Mouse (Mus musculus) MEL (cell line): ENCODE results near the gene Zfp330. TPM values are rescaled to one million over a fixed set of nuclear protein-coding genes. Genes with fewer than 3 reads are reported as not detected.

Experiments
- DNase-seq: peaks from one replicate; pipeline ENCODE4 v3.0.0; 2011; ENCODE audit warnings: low read depth, low spot score
- H3K27ac ChIP-seq: 2 replicates; pipeline ENCODE4 v1.5.1; 2012; ENCODE audit warnings: low read depth, mild to moderate bottlenecking, control low read depth, low read length, moderate library complexity; ENCODE audit not compliant: control insufficient read depth
- H3K27me3 ChIP-seq, 2 experiments: fragments of 150-350 bp in 1 of 2; sonication (generic) in 1 of 2; 2 replicates each; pipeline ENCODE4 v1.6.1; 2012; ENCODE audit warnings: low read length in 2 of 2, mild to moderate bottlenecking in 2 of 2, improper control_type of control experiment in 1 of 2, moderate library complexity in 1 of 2; ENCODE audit not compliant: insufficient read depth in 2 of 2, control insufficient read depth in 1 of 2
- H3K36me3 ChIP-seq, 2 experiments: 2 replicates each; pipeline ENCODE4 v1.6.1; 2012 to 2014; ENCODE audit warnings: low read length in 2 of 2, improper control_type of control experiment in 1 of 2, inconsistent platforms in 1 of 2, mild to moderate bottlenecking in 1 of 2; ENCODE audit not compliant: insufficient read depth in 2 of 2, control insufficient read depth in 1 of 2
- H3K4me1 ChIP-seq, 2 experiments: fragments of 150-350 bp in 1 of 2; sonication (generic) in 1 of 2; 2 replicates each; pipeline ENCODE4 v1.6.1; 2012; ENCODE audit warnings: low read length in 2 of 2, improper control_type of control experiment in 1 of 2, mild to moderate bottlenecking in 1 of 2; ENCODE audit not compliant: insufficient read depth in 2 of 2, control insufficient read depth in 1 of 2
- H3K4me3 ChIP-seq, 2 experiments: fragments of 150-350 bp in 1 of 2; sonication (generic) in 1 of 2; 2 replicates each; pipeline ENCODE4 v1.5.1; 2012; ENCODE audit warnings: low read depth in 2 of 2, low read length in 2 of 2, mild to moderate bottlenecking in 2 of 2, moderate library complexity in 2 of 2, control low read depth in 1 of 2, improper control_type of control experiment in 1 of 2; ENCODE audit not compliant: control insufficient read depth in 1 of 2, insufficient read depth in 1 of 2
- H3K79me2 ChIP-seq: 2 replicates; pipeline ENCODE4 v1.6.1; 2012; ENCODE audit warnings: mild to moderate bottlenecking, low read length, moderate library complexity; ENCODE audit not compliant: control insufficient read depth, poor library complexity, insufficient read depth
- H3K9ac ChIP-seq: 2 replicates; pipeline ENCODE4 v1.6.1; 2012; ENCODE audit warnings: low read depth, mild to moderate bottlenecking, control low read depth, low read length, moderate library complexity; ENCODE audit not compliant: control insufficient read depth, poor library complexity, severe bottlenecking
- H3K9me3 ChIP-seq: fragments of 150-350 bp; sonication (generic); replicated peaks from 2 replicates; pipeline ENCODE4 v1.6.1; 2012; ENCODE audit warnings: mild to moderate bottlenecking, low read length, improper control_type of control experiment, moderate library complexity; ENCODE audit not compliant: insufficient read depth
- CHD1 ChIP-seq: IDR thresholded peaks from 2 replicates; pipeline ENCODE4 v1.6.1; 2012; ENCODE audit warnings: low read depth, mild to moderate bottlenecking, inconsistent platforms, low read length, improper control_type of control experiment
- CHD2 ChIP-seq: IDR thresholded peaks from 2 replicates; pipeline ENCODE4 v1.6.1; 2011; ENCODE audit warnings: low read length, improper control_type of control experiment
- CTCF ChIP-seq, 3 experiments: IDR thresholded peaks in 2 of 3; conservative IDR thresholded peaks in 1 of 3; 2 replicates each; pipeline ENCODE4 v1.5.1; 2011 to 2012; ENCODE audit warnings: low read length in 3 of 3, low read depth in 2 of 3, mild to moderate bottlenecking in 2 of 3, improper control_type of control experiment in 1 of 3, inconsistent platforms in 1 of 3, mixed read lengths in 1 of 3, moderate library complexity in 1 of 3; ENCODE audit not compliant: control insufficient read depth in 1 of 3, insufficient read depth in 1 of 3, poor library complexity in 1 of 3, severe bottlenecking in 1 of 3
- ELF1 ChIP-seq: IDR thresholded peaks from 2 replicates; pipeline ENCODE4 v1.6.1; 2014; ENCODE audit warnings: low read depth, mild to moderate bottlenecking, inconsistent platforms, low read length, improper control_type of control experiment, moderate library complexity
- ETS1 ChIP-seq: IDR thresholded peaks from 2 replicates; pipeline ENCODE4 v1.6.1; 2012; ENCODE audit warnings: low read depth, mild to moderate bottlenecking, inconsistent platforms, low read length, improper control_type of control experiment, moderate library complexity
- GABPA ChIP-seq: IDR thresholded peaks from 2 replicates; pipeline ENCODE4 v1.6.1; 2012; ENCODE audit warnings: low read depth, mild to moderate bottlenecking, inconsistent platforms, low read length, improper control_type of control experiment, moderate library complexity
- KAT2A ChIP-seq: conservative IDR thresholded peaks from 2 replicates; pipeline ENCODE4 v1.6.1; 2012; ENCODE audit warnings: low read depth, low read length, improper control_type of control experiment, inconsistent platforms
- MAFK ChIP-seq: IDR thresholded peaks from 2 replicates; pipeline ENCODE4 v1.6.1; 2011; ENCODE audit warnings: low read depth, mild to moderate bottlenecking, low read length, improper control_type of control experiment, borderline replicate concordance
- MAX ChIP-seq: IDR thresholded peaks from 2 replicates; pipeline ENCODE4 v1.6.1; 2011; ENCODE audit warnings: low read length, improper control_type of control experiment
- MAZ ChIP-seq: IDR thresholded peaks from 2 replicates; pipeline ENCODE4 v1.6.1; 2012; ENCODE audit warnings: low read depth, mild to moderate bottlenecking, inconsistent platforms, low read length, improper control_type of control experiment
- MXI1 ChIP-seq: IDR thresholded peaks from 2 replicates; pipeline ENCODE4 v1.6.1; 2011; ENCODE audit warnings: mild to moderate bottlenecking, low read depth, low read length, improper control_type of control experiment
- MYB ChIP-seq: IDR thresholded peaks from 2 replicates; pipeline ENCODE4 v1.6.1; 2011; ENCODE audit warnings: mild to moderate bottlenecking, low read depth, low read length, improper control_type of control experiment
- MYC ChIP-seq: IDR thresholded peaks from 2 replicates; pipeline ENCODE4 v1.6.1; 2011; ENCODE audit warnings: low read depth, mild to moderate bottlenecking, low read length, improper control_type of control experiment, moderate library complexity
- NELFE ChIP-seq: IDR thresholded peaks from 2 replicates; pipeline ENCODE4 v1.6.1; 2011; ENCODE audit warnings: low read depth, low read length, improper control_type of control experiment
- POLR2A ChIP-seq, 2 experiments: IDR thresholded peaks; 2 replicates each; pipeline ENCODE4 v1.6.1; 2011 to 2012; ENCODE audit warnings: low read length in 2 of 2, mild to moderate bottlenecking in 2 of 2, control low read depth in 1 of 2, improper control_type of control experiment in 1 of 2, low read depth in 1 of 2, moderate library complexity in 1 of 2; ENCODE audit not compliant: control insufficient read depth in 1 of 2, insufficient read depth in 1 of 2, poor library complexity in 1 of 2
- POLR2AphosphoS2 ChIP-seq: IDR thresholded peaks from 2 replicates; pipeline ENCODE4 v1.6.1; 2011; ENCODE audit warnings: low read length, improper control_type of control experiment
- RAD21 ChIP-seq: IDR thresholded peaks from 2 replicates; pipeline ENCODE4 v1.6.1; 2011; ENCODE audit warnings: mild to moderate bottlenecking, low read depth, low read length, improper control_type of control experiment
- RCOR1 ChIP-seq: IDR thresholded peaks from 2 replicates; pipeline ENCODE4 v1.6.1; 2012; ENCODE audit warnings: low read depth, mild to moderate bottlenecking, inconsistent platforms, low read length, improper control_type of control experiment
- SMC3 ChIP-seq: IDR thresholded peaks from 2 replicates; pipeline ENCODE4 v1.6.1; 2011; ENCODE audit warnings: low read depth, low read length, improper control_type of control experiment
- TAL1 ChIP-seq: IDR thresholded peaks from 2 replicates; pipeline ENCODE4 v1.6.1; 2012; ENCODE audit warnings: mild to moderate bottlenecking, inconsistent platforms, low read length, moderate library complexity, mixed read lengths
- TCF12 ChIP-seq: IDR thresholded peaks from 2 replicates; pipeline ENCODE4 v1.6.1; 2014; ENCODE audit warnings: low read depth, mild to moderate bottlenecking, inconsistent platforms, low read length, improper control_type of control experiment, moderate library complexity
- UBTF ChIP-seq: IDR thresholded peaks from 2 replicates; pipeline ENCODE4 v1.6.1; 2012; ENCODE audit warnings: low read depth, mild to moderate bottlenecking, inconsistent platforms, low read length, improper control_type of control experiment, moderate library complexity, borderline replicate concordance; ENCODE audit not compliant: insufficient read depth
- USF2 ChIP-seq, 2 experiments: IDR thresholded peaks; 2 replicates each; pipeline ENCODE4 v1.6.1; 2011 to 2012; ENCODE audit warnings: improper control_type of control experiment in 2 of 2, low read length in 2 of 2, borderline replicate concordance in 1 of 2, inconsistent platforms in 1 of 2, low read depth in 1 of 2, mild to moderate bottlenecking in 1 of 2; ENCODE audit not compliant: insufficient read depth in 1 of 2
- ZC3H11A ChIP-seq: IDR thresholded peaks from 2 replicates; pipeline ENCODE4 v1.6.1; 2012; ENCODE audit warnings: low read depth, mild to moderate bottlenecking, inconsistent platforms, low read length, improper control_type of control experiment
- ZNF384 ChIP-seq: IDR thresholded peaks from 2 replicates; pipeline ENCODE4 v1.6.1; 2012; ENCODE audit warnings: low read depth, mild to moderate bottlenecking, inconsistent platforms, low read length, improper control_type of control experiment
- polyA plus RNA-seq, 2 experiments: library from polyadenylated mRNA; stranded (reverse) in 1 of 2; unstranded in 1 of 2; fragments of >175 nt in 1 of 2; fragments of >200 nt in 1 of 2; gene quantifications; 2 replicates each; pipeline versions ENCODE4 v1.2.1 to v1.2.4; 2012; ENCODE audit warnings: low replicate concordance in 2 of 2, low read depth in 1 of 2; ENCODE audit not compliant: insufficient read length in 2 of 2, insufficient read depth in 1 of 2, missing spikeins in 1 of 2
- total RNA-seq: library from RNA; depleted of rRNA; stranded (reverse); fragments of 300-350 nt; gene quantifications from 2 replicates; pipeline ENCODE4 v1.2.3, GENCODE M21; 2012

Zfp330 gene
- total and polyA plus RNA-seq, 3 experiments: 94.6 to 95.6 TPM; not detected in 1

- Histone ChIP-seq H3K27me3 (no peaks in the 10 kb centered on the region), H3K79me2 (no peaks in the 10 kb centered on the region), H3K27ac (no peak overlapping the region), H3K4me1 (no peaks in the 10 kb centered on the region), H3K4me3 (no peak overlapping the region), H3K9me3 (no peaks in the 10 kb centered on the region), H3K9ac (no peak overlapping the region), H3K36me3 (no peaks in the 10 kb centered on the region)
- DNase-seq: peak; percentile 41
- TF ChIP-seq MXI1 (no peak), CHD2 (no peak), MYB (no peak), CHD1 (no peak), ELF1 (no peak), NELFE (no peak)
These were observed 19.0 kb downstream of the Zfp330 start for GRCm38 (mm10) chr8:82754946-82755345.

DNA sequence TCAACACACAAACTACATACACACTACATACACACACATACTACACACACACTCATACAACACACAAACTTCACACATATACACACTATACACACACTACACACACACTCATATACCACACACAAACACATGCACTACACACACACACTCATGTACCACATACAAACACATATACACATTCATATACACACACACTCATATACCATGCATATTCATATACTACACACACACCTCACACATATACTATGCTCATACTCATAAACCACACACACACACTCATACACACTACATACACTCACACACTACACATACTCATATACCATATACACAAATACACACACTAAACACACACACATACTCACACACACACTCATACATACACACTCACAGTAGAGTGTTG, 27.3 kb downstream of the Zfp330 start:
- no peaks in the 10 kb centered on the region for H3K79me2 ChIP-seq
- no peak for DNase-seq
- no peaks in the 10 kb centered on the region for H3K9me3 ChIP-seq
- H3K36me3 ChIP-seq: no peaks in the 10 kb centered on the region
- H3K27me3 ChIP-seq: no peaks in the 10 kb centered on the region
- TF ChIP-seq ELF1 (no peak), MYC (no peak)
- no peaks in the 10 kb centered on the region for H3K4me1 ChIP-seq
- no peak overlapping the region for H3K9ac ChIP-seq
- H3K4me3 ChIP-seq: no peak overlapping the region
- no peak overlapping the region for H3K27ac ChIP-seq

GRCm38 (mm10) chr8:82743905-82744904, 29.8 kb downstream of the Zfp330 start:
- H3K9me3 ChIP-seq: no peaks in the 10 kb centered on the region
- H3K4me3 ChIP-seq: no peak overlapping the region
- peak; percentile 62 for DNase-seq
- no peaks in the 10 kb centered on the region for H3K36me3 ChIP-seq
- no peaks in the 10 kb centered on the region for H3K27me3 ChIP-seq
- H3K4me1 ChIP-seq: no peaks in the 10 kb centered on the region
- no peak overlapping the region for H3K9ac ChIP-seq
- no peaks in the 10 kb centered on the region for H3K79me2 ChIP-seq
- H3K27ac ChIP-seq: no peak overlapping the region
- TF ChIP-seq CHD2 (no peak), GABPA (no peak), KAT2A (no peak), POLR2AphosphoS2 (no peak), POLR2A (IDR thresholded peaks at IDR 0.05; ENCODE audit: control insufficient read depth in 1 of 2, insufficient read depth in 1 of 2, low read depth in 1 of 2, low read length in 2 of 2, poor library complexity in 1 of 2) (no peak), TCF12 (no peak), RAD21 (peak; percentile 92), NELFE (no peak), MYC (no peak), MAX (no peak), CTCF (IDR thresholded peaks at IDR 0.05 in 2 of 3, conservative IDR thresholded peaks at IDR 0.05 in 1 of 3; ENCODE audit: control insufficient read depth in 1 of 3, insufficient read depth in 1 of 3, low read depth in 2 of 3, low read length in 3 of 3, poor library complexity in 1 of 3, severe bottlenecking in 1 of 3) (peak; percentile 64 to 83 (median 70)), USF2 (IDR thresholded peaks at IDR 0.05; ENCODE audit: borderline replicate concordance in 1 of 2, insufficient read depth in 1 of 2, low read depth in 1 of 2, low read length in 2 of 2) (no peak), ETS1 (no peak), UBTF (no peak), TAL1 (no peak), SMC3 (peak; percentile 82), RCOR1 (no peak), MAFK (no peak), MAZ (no peak), ZC3H11A (peak; percentile 79), ELF1 (no peak), MYB (no peak), ZNF384 (no peak)
